Mouse (Mus musculus): Measurements from ENCODE around the gene Galnt18.

The Galnt18 gene

DNA sequence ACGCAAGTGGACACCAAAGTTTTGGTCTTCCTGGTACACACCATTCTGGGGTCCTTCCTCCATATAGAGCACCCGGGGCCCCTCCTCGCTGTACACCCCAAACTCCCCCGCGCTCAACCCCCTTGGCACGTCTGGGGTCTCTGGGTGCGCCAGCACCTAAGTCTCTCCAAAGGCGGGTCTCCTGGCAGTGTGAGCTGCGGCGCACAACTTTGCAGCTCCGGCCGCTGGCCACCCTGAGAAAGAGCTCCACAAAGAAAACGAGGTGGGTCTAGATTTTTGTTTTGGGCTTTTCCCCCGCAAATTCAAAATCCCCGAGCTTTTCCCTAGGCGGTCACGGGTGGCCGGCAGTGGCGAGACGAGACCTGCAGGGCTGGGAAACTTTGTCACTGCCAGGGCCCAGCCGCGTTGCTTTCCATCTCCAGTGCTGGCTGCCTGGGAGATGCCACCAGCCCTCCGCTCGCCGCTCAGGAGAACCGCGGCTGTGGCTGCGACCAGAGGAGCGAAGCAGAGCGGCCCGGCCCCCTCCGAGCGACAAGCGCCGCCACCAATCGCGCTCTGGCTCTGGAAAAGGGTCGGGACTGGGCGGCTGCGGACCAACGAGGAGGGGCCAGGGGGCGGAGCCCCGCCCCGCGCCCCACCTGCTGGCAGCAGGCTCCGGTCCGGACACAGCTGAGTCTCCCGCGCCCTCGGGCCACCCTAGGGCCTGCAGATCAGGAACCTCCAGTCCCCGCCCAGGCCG is at the start of gene Galnt18:
Gene Galnt18, minus strand, starts transcription at position 474 of the 739 bp plus-strand sequence.
- DNase-seq (ENCODE audit: low spot score), result no peak

DNA sequence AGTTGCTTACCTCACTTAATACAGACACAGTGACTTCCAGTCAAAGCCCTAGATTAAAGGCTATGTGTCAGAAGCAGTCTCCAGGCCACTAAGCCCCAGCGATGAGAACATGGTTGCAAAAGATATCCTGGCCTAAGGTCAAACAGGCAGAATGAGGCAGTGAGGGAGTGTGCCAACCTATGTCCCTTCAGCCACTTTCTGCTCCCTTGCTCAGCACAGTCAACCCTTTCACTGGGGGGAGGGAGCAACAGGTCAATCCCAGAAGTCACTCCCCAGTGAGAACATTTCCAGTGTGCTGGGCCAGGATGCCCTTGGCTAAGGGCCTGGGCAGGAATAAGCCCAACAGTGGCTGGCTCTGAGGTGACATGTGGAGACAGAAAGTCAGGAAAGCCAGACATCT is 47.6 kb upstream of the Galnt18 start:
- DNase-seq (ENCODE audit: low spot score), result no peak

DNA sequence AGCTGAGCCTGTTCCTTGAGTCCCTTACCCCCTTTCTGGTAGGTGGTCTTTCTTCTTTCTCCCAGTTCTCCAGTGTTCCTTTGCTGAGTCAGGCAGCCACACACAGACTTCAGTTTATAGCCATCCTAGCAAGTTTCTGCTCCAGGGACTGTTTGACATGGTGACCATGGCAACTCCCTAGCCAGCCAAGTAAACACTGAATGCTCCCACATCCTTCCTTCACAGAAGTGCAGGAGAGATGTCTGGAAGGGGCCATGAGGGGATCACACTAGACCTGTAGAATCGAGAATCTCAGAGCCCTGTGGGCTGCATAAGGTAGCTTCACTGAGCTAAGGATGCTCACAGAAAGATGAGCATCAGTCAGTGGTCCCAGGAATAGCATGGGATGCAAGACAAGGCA is 33.3 kb upstream of the Galnt18 start:
- DNase-seq (ENCODE audit: low spot score), result no peak

DNA sequence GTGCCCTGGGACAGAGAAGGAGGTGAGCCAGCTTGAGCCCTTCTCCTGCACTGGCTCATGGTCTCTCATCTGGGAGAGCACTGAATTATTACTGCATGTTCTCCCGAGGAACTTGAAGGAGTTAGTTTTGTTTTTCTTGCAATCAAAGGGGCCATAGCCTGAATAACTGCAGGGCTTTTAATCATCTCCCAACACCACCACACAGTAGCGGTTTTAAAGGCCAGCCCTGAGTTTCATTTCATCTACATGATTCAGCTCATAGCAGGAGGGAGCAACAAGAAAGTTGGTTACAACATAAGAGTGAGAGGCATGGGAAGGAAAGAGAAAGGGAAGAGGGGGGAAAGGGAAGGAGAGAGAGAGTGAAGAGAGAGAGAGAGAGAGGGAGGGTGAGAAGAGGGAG is 31.3 kb upstream of the Galnt18 start:
- DNase-seq (ENCODE audit: low spot score), result no peak

DNA sequence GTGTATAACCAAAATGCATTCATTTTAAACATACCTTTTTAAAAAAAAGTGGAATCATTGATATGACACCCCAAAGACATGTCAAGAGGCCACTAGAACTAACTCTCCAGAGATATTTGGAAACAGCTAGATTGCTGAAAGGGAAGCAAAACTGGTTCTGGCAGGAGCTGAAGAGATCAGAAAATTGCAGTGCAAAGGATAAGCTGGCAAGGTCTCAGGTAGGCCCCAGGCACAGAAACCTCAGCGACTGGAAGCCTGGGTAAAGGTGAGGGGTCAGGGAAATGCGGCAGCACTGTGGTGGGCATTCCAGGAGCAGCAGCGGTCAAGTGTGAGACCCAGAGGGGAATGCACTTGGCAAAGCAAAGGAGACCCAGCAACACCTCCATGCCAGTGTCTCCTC is 30.0 kb upstream of the Galnt18 start:
- DNase-seq (ENCODE audit: low spot score), result no peak

DNA sequence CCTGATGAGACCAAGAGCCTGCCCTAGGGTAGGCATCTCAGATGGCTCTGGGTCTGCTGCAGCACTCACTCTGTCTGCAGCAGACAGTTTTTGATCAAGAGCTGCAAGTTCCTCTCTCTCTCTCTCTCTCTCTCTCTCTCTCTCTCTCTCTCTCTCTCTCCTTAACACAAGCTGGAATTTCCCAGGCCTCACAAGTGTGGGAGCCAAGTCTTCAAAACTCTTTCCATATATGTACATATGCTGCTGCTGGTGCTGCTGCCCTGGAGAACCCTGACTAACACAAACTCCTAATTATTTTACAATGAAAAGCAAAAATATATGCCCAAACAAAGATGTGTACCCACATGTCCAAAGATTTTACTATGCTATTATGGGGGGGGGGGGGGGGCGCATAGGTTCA is 26.3 kb upstream of the Galnt18 start:
- no peak for DNase-seq (ENCODE audit: low spot score)

DNA sequence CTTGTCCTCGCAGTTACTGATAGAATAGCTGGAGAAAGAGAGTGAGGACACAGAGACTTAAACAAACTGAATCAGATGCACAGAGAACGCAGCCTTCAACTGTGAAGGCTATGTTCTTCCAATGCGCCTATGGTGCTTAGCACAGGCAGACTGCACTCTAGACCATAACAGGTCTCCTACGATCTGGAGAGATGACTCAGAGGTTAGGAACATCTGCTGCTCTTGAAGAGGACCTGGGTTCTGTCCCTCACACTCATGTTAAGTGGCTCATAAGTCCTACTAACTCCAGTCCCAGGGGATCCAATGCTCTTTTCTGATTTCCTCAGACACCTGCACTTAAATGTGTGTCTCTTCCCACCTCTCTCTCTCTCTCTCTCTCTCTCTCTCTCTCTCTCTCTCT is 24.9 kb upstream of the Galnt18 start:
- no peak for DNase-seq (ENCODE audit: low spot score)

DNA sequence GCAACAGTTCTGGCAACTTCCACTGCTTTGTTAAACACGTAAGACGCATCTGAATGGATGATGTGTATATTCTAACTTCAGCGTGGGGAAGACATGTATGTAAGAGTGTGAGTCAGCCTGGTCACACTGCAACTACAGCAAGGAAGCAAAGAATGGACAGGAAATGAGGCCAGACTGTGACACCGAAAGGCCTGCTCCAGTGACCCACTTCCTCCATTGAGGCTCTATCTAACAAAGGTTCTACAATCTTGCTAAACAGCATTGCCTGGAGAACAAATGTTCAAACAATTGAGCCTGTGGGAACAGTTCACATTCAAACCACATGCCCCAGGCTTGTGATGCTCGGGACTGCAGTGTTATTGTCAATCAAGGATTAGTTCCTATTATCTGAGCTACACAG is 21.0 kb upstream of the Galnt18 start:
- no peak for DNase-seq (ENCODE audit: low spot score)

DNA sequence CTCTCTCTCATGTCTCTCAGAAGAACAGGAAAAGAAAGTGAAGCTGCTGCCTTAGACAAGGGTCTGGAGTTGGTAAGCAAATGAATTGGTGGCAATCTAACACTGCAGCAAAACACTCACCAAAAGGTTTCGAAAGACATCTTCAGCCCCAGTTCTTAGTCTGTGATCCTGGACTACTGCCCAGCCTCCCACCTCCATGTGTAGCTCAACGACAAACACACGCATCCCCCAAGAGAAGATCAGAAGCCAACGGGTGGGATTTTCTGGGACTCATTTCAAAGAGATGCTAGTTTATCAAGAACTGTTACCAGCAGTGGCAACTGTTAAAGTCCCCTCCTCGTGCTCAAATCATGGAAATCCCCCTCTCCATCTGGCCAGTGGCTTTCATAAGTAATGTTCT is 20.3 kb upstream of the Galnt18 start:
- DNase-seq (ENCODE audit: low spot score), result no peak

DNA sequence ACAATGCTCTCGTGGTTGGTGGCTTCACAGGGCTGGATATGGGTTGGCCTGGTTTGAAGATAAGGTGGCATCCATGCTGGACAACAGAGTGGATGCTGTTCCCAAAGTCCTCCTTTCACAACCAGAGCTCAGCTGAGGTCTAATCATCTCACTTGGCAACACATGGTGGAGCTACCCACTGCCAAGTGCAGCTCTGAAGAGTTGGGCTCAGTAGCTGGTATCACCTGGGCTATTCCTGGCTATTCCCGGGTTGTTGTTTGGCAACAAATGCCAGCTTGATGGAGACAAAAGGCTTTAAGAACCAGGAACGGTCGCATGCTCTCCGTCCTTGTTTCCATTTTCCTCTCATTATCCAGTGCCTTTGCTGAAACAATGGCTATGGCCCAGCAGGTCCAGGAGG is 19.2 kb upstream of the Galnt18 start:
- no peak for DNase-seq (ENCODE audit: low spot score)

DNA sequence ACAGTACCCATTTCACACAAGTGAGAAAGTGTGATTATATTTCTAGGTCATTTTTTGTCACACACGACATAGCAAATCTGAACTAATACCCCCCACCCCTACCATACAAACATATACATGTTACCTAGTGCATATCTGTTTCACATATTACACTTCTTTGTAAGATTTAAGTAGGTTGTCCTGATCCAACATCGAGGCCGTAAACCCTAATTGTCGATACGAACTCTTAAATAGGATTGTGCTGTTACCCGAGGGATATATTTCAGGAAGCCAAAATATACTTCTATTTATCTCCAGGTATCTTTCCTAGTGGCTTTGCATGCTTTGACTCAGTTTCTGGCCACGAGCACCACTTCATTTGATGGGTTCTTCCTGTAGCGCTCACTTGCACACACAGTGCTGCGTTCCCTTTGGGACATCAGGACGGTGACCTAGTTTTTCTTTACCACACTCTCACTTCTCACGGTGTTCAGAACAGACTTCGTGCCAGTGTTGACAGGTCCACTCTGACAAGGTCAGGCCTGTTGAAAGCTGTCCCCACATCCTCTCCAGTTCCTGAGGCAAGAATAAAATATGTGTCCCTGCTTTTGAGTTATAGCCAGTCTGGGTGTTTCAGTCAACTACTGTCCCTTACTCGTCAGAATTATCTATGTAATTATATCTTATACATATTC is 17.7 kb upstream of the Galnt18 start:
- DNase-seq (ENCODE audit: low spot score), result no peak

DNA sequence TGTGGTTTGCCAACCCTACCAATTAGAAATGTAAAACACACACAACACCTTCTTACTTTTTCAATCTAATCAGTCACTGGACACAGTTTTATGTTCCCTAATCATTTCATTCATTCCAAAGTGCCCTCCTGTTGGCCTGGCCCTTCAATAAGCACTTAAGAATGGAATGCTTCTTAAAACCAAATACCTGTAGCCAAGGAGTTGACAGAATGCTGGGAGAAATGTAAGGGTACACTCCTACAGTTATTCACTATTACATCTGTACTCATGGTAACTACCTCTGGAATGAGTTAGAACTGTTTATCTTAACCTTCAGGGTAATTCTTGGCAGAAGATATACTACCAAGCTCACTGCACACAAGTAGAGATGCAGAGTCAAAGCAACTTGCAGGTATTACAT is 15.3 kb upstream of the Galnt18 start:
- DNase-seq (ENCODE audit: low spot score), result no peak

DNA sequence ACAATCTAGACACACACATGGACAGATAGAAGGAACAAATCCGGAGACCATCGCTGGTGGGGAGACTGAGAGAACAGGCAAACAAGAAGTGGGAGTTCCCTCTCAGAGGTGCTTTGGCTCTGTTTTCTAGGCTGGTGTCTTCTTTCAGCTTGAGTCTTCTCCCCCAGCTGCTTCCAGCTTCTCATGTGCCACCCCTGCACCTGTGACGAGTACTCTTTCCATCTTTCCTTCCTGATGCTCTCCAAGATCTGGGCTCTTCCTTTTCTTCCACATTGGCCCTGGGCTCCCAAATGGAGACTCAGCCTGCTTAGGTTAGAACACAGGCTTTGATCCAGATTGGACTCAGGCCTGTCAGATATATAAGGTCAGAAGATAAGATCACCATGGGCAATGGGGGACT is 12.4 kb upstream of the Galnt18 start:
- DNase-seq (ENCODE audit: low spot score), result no peak

DNA sequence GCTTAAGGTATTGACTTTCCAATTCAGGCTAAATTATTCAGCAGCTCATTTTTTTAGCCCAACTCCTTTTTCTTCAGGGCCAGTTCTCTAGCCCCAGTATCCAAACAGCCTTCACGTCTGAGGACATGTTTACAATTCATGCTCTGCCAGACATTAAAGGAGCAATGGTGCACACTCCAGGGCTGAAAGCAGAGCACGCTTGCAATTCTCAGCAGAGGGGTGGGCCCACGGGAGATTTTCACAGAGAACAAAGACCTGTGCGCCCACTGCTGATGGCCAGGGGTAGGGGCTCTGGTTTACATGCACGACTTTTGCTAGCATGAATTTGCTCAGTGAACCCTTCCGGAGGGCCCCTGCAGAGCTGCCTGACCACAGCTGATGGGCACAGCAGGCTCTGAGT is 11.6 kb upstream of the Galnt18 start:
- no peak for DNase-seq (ENCODE audit: low spot score)

DNA sequence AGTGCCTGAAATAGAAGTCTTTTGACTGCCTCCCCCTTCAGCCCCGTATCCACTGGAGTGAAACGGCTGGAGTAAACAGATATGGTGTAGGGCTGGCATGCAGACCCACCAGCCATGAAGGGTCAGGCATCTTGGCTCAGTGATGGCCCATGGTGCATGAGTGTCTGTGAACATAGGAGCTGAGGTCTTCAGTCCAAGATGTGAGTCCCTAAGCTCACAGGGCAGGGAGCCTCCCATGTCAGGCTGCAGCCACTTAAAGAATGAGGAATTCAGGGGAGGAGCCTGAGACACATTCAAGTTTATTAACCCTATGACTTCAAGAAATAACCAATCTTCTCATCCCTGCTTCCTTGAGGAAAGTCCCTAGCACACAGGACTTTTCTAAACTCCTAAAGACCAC is 8.1 kb upstream of the Galnt18 start:
- DNase-seq (ENCODE audit: low spot score), result no peak

DNA sequence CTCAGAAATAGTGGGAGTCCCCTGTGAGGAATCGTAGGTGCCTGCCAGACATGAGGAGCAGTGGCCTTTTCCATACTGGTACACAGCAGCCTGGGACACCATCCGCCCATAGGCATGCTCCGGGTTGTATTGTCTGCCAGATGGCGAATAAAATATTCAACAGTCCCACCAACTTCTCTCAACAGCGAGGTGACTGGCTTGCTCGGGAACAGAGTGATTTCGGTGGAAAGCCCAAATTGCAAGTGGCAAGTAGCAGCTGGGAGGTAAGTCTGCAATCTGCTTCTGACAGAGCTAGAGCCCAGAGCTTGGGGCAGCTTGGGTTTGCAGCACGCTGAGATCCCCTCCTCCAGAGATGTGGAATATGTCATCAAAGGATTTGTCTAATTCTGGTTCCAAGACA is 5.7 kb upstream of the Galnt18 start:
- DNase-seq (ENCODE audit: low spot score), result no peak

DNA sequence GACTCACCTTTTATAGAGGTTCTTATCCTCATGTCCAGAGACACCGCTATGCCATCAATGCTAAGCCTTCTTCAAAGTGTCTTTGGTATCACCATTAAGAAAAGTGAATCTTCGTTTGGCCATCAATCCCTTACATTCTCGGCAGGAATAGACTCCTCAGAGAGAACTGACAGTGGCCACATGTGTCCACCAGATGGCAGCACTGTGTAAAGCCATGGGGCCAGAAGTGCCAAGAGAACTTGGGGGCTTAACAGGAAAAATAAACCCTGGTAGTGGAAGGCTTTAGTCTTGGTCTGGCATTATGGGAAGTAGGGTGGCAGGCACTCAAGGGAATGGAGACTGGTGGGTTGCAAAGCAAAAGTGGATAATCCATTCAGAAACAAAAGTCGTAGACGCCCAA is 2.3 kb upstream of the Galnt18 start:
- no peak for DNase-seq (ENCODE audit: low spot score)

DNA sequence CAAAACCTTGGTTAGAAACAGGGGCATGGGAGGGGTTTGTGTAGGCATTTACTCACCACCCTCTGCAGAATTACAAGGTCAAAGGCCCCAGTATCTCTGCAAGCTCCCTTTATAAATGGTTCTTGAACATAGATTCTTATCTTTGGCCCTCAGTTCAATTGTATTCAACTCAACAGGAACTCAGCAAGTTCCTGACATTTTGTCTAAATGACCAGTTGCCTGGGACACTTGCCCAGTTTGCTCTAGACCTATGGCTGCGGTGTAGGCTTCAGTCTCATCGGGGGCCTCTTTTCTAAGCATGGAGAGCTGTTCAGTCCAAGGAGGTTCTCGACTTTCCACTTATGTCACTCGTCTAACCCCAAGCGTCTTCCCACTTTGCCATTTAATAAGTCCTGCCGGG is 1.5 kb upstream of the Galnt18 start:
- DNase-seq (ENCODE audit: low spot score), result no peak

DNA sequence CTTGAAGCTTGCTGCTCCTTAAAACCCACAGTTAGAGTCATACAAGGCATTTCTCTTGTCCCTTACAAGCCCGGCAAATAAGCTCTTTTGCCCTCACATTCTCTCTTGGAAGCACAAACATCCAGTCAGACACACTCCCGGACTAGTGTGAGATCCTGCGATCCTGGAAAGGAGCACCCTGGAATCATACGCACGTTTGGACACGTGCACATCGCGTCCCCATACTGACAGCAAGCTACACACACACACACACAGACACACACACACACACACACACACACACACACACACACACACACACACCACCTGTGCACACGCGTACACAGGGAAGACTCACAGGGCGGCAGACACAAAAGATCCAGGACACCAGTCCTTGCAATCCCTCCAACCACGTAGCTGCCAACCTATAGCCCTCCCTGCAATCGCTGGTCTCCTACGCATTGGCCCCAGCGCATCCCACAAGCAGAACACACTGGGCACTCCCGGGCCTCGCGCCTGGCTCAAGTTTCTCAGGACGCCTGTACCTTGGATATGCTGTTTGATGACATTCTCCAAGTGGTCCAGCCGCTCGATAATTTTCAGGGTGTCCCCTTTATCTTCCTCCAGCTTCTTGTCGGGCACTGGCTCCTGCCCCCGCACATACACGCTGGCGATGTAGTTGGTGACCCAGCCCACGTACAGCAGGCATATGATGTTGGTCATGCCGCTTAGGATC is 831 bp downstream of the Galnt18 start:
- no peak for DNase-seq (ENCODE audit: low spot score)

DNA sequence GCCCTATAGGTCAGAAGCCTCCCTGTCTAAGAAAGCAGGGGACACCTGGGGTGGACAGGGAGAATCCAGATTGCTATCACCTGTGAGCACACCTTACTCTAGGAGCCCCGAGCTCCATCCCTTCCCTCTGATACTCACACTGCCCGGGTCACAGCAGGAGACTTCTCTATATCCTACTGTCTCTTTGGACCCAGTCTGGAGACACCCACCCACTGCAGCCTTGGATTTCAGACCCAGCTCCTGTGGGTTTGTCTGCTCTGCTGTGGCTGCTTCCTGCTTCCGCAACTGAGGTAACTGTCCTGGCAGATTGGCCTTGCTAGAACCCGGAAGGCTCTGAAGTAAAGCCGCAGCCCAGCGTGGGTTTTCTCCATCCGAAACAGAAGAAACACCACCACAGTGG is 1.6 kb downstream of the Galnt18 start:
- no peak for DNase-seq (ENCODE audit: low spot score)

DNA sequence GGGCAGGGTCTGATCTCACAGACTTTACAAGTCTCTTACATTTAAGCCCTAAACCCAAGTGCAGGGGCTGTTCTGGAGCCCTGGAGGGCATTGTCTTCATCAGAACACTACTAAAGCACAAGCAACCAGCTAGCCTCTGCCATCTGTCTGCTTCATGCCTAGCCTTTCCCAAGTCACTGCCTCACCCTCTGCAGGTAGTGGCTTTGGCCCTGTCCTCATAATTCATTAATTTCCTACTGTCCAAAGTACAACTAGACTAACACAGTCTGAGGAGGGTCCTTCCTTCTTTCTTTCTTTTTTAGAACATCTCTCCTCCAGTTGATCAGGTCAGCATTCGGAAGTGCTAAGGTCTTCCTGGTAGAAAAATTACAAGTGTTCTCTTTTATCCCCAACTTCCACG is 2.6 kb downstream of the Galnt18 start:
- DNase-seq (ENCODE audit: low spot score), result no peak

DNA sequence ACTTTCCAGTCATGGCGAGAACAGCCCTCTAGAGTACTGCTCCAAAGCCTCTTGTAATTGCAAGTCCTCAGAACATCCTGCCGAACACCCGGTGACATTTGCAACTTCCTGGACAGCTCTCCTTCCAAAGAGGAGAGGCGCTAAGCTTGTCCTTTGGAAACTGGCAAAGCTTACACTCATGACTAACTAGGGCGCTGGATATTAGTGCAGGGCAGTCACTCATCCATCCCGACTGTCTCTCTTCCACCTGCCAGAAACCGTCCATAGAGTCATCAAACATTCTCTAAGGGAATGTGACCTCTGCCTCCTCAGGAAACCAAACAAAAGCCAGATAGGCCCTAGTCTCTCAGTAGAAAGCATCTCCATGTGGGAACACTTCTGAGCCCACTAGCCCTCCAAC is 3.6 kb downstream of the Galnt18 start:
- DNase-seq (ENCODE audit: low spot score), result no peak

DNA sequence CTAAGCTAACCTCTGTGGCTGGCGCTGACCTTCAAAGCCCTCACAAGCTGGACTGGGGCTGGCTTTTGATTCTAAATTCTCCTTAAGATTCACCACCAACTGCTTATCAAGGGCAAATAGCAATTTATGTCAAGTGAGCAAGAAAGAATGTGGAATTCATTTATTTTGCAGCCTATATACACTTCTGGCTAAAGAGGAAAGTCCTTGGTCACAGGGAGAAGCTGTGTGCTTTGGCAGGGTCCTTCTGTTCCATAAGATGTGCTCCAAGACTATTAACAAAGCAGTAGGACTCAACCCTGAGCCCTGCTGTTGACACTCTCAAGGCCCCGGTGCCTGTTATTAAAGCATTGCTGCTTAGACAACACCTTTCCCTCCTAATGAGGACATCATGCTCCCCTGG is 7.4 kb downstream of the Galnt18 start:
- no peak for DNase-seq (ENCODE audit: low spot score)
